Mouse (Mus musculus) layer of hippocampus, adult 6 months (tissue): Measurements from ENCODE around the gene Arhgap36. TPM values are rescaled to one million over a fixed set of nuclear protein-coding genes. Genes with fewer than 3 reads are reported as not detected.

Experiments used
- long read RNA-seq, 2 experiments: library from polyadenylated mRNA; unstranded; transcript quantifications; one replicate each; pipeline ENCODE4 v2.0.0; 2019 to 2020
- polyA plus RNA-seq: library from polyadenylated mRNA; unstranded; fragments of <200 nt; fragmentation: Nextera tagmentation; gene quantifications from 2 replicates; pipeline ENCODE4 v1.2.3, GENCODE M21; 2021

The Arhgap36 gene
- 0.70 and 1.3 TPM in 2 replicates for polyA plus RNA-seq
- long read RNA-seq, experiment 1, partial matches to known transcripts = 2 of 2 reads
- long read RNA-seq, experiment 1, other reads (novel, unspliced or antisense) = 0 of 2 reads
- long read RNA-seq, experiment 2, partial matches to known transcripts = 5 of 13 reads
- long read RNA-seq, experiment 2, other reads (novel, unspliced or antisense) = 6 of 13 reads

DNA sequence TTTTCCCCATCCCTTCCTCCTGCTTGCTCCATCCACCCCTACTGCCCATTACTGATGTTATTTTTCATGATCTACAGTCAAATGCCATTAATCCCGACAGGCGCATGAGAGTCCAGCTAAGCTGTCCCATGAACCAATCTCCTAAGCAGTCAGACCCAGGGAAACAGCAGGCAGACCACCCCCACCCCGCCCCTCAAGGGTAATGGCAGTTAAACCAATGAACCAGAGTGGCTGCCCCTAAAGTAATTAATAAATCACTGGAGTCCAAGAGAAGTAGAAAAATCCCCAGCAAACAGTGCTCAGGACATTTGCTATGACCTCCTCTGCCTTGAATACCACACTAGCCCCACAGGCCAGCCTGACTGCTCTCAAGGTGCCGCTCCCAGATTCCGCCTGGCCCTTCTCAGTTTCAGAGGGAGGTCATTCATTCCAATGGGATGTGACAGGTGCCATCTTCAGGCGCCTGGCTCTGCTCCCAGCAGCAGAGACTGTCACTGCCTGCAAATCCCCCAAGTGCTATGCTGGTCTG lies at the start of gene Arhgap36:
Gene Arhgap36 (plus strand): TSS at position 504 of the 529 bp plus-strand sequence.

Other genes starting within 250 kb of the Arhgap36 start
- gene Enox2, start 175.7 kb upstream of the Arhgap36 start, polyA plus RNA-seq = 5.4 and 5.9 TPM in 2 replicates
- not detected in 2 replicates for gene Olfr1320, start 208.4 kb downstream of the Arhgap36 start, polyA plus RNA-seq